Mouse (Mus musculus) c-Kit-positive CD71-positive TER-119-positive erythroid progenitor cells, embryonic 14.5 days (primary cell): ENCODE data around the gene Rps19.
"Not testable (repeated sequence)": the region's sequence is repeated elsewhere in the genome, so short reads cannot be mapped to it uniquely, and the experiment has no call there.

Experiments
- DNase-seq: peaks from one replicate; pipeline ENCODE4 v3.0.0-alpha.2; 2013; ENCODE audit warnings: low spot score

Gene Rps19

GRCm38 (mm10) chr7:24883896-24884692, at the start of gene Rps19:
Gene Rps19, plus strand, starts transcription at chr7:24884371.
- DNase-seq: peak; percentile 99

DNA sequence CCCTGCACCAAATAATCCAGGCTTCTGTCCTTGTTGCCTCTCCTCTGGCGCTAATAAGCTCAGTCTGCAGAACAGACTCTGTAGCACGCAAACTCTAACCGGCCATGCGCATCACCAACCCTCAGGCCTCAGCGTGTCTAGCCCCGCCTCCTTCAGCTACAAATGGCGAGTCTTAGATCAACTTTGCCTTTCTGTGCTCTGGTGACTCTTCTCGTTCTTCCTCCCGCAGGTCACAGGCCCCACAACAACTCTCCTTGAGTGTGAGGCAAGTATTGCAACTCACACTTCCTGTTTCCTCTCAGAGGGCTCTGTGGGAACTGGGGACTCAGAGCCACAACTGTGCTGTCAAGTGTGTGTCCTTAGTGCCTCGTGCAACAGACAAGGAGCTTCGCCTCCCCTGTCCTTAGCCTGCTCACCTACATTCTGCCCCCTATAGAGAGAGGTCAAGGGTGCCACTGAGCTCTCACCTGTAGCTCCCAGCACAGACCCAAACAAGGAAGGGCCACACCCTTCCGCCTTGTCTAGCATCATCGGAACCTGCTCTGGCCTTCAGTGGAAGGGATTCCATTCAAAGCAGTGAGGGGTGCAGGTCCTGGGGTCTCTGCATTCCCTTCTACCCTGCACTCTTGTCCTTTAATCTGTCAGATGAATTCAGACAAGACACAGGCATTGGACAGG, 45.3 kb upstream of the Rps19 start:
- not testable (repeated sequence) for DNase-seq

DNA sequence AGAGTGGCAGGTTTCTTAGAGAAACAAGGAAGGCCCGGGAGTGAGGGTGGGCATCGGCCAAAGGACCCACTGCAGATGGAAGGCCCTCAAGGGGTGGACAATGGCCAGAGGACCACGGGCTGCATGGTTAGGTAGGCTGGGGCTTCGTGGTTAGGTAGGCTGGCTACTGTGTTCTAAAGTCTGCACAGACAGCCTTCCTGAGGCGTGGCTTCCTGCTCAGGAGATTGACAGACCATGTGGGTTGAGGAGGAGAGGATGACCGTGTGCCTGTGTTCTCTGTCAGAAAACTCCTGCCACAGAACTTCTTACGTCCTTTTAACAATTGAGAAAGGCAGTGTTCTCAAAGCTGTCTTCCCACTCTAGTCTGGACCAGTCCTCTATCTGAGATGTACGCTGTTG, 44.8 kb upstream of the Rps19 start:
- DNase-seq: no peak

DNA sequence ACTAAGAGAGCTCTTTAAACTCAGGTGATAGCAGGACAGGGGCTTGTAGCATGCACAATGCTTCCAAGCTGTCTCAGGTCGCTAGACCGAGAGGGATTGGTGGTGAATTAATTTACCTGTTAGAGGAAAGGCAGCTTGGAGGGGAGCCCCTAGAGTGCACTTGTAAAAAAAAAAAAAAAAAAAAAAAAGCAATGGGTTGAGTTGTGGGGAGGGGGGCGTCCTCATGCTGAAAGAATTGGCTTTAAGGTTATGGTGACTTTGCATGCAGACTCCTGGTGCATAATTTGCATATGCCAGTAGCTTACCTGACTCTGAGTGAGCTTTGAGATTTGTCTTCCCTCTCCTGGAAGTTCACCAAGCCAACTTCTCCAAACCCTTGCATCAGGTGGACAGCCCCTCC, 43.8 kb upstream of the Rps19 start:
- no peak for DNase-seq

GRCm38 (mm10) chr7:24841009-24841408, 43.2 kb upstream of the Rps19 start:
- DNase-seq: no peak

GRCm38 (mm10) chr7:24844144-24844543, 40.0 kb upstream of the Rps19 start:
- DNase-seq: no peak

DNA sequence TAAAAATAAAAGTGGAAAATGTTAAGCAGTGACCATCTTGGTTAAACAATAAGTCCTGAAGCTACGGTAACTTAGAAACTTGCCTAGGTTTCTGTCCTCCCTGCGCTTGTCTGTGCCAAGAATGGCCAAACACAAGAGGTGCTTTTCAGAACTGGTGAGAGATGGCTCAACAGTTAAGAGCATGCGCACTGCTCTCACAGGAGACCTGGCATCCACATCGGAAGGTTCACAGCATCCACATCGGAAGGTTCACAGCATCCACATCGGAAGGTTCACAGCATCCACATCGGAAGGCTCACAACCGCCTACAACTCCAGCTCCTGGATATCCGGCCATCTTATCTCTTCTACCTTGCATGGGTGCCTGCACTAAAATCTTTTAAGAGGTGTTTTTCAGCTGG, 39.0 kb upstream of the Rps19 start:
- DNase-seq: no peak

DNA sequence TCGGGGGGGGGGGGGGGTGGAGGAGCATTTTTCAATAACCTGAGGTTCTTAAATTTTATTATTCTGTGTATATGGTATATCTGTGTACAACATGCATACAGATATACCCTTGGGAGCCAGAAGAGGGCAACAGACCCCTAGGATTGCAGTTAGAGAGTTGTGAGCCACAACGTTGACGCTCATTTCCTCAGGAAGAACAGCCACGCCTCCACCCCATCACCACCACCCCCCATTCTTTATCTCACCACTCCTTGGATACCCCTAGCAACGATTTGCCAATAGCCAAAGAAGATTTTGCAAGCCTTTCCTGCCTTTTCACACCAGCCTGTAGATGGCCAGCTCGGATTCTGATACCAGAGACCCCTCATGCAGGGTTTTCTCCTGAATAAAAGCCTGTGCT, 38.5 kb upstream of the Rps19 start:
- peak; percentile 46 for DNase-seq

DNA sequence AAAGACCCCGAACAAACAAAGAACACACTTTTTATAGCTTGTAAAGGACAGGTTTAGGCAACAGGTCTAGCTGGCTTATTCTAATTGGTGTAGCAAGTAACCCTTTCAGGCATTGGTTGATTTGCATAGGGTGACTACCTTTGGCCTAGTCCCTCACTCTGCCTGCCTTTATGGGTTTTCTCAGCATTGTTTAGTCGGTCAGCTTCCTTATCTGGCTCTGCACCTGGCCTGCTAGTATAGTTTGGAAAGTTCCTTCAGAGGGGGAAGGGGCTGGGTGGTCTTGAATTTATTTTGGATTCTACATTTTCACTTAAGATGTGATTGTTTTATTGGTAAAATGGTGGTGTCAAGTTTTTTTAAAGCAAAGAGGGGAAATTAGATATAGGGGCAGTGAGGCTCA, 37.6 kb upstream of the Rps19 start:
- not testable (repeated sequence) for DNase-seq

DNA sequence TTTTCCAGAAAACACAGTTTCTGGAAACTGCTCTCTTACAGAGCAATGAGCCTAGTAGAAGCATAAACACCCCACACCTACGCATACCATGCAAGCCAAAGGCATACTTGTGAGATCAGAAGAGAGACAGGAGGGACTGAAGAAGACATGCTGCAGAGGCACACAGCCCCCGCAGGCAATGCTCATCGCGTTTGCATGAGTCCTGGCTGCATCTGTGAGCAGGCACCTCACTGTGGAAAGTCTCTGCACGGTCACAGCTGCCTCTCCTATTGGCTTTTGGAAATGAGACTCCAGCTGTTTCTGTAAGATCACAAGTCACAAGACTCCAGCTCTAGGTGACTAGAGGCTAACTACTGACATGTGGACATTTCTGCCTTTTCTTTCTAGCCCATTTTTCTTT, 34.0 kb upstream of the Rps19 start:
- DNase-seq: no peak

DNA sequence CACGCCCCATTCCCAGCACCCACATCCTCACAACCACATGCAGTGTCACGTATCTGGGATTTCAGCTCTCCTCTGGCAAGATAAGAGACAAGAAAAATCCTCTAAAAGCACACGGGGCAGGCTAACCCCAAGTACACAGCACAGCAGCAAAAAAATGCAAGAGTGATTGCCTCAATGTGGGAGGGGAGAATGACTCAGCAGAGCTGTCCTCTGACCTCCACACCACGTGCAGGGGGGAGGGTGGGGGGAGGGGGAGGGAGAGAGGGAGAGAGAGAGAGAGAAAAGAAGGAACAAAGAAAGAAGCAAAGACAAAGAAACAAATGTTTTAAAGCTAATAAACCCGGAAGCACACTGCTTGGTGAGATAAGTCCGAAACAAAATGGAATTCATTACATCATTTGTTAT, 33.3 kb upstream of the Rps19 start:
- DNase-seq: peak; percentile 79

DNA sequence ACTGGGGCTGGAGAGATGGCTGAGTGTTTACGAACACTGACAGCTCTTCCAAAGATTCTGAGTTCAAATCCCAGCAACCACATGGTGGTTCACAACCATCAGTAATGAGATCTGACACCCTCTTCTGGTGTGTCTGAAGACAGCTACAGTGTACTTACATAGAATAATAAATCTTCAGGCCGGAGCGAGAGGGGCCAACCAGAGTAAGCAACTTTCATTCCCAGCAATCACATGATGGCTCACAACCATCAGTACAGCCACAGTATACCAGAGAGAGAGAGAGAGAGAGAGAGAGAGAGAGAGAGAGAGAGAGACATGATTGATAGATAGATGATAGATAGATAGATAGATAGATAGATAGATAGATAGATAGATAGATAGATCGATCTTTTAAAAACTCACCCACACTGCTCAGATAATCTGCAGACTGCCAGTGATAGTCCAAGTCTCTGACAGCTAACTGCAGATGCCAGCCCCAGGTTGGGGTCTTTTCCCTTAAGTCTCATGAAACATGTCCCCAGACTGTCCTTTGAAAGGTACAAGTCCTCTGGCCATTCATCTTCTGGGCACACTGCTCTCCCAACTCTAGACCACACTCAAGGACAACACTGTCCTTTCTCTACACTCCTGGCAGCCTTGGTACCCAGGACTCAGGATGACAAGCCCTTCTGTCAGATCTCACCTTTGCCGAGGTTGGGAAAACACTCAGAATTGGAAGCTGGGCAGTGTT, 32.4 kb upstream of the Rps19 start:
- DNase-seq: no peak

- peak; percentile 93 for DNase-seq
These were observed 31.5 kb upstream of the Rps19 start for GRCm38 (mm10) chr7:24852557-24853232.

DNA sequence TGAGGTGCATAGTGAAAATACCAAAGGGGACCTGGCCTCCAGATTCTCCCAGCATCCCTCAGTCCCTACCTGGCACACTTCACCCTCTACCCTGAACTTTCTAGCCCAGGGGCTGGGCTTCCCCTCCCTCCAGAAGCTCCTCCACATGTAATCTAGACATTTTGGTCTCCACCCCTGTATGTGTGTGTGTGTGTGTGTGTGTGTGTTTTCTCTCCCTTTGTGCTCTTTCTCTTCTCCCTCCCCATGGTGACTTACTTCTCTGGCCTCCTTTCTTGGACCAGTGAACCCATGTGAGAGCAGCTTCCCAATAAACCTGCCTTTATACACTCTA, 31.0 kb upstream of the Rps19 start:
- no peak for DNase-seq

GRCm38 (mm10) chr7:24853695-24854094, 30.5 kb upstream of the Rps19 start:
- DNase-seq: no peak

GRCm38 (mm10) chr7:24856460-24857120, 27.6 kb upstream of the Rps19 start:
- DNase-seq: no peak

GRCm38 (mm10) chr7:24859234-24859633, 24.9 kb upstream of the Rps19 start:
- DNase-seq: peak; percentile 79

- DNase-seq: no peak
These were observed 22.3 kb upstream of the Rps19 start, which contains the start of gene Gm9844 for GRCm38 (mm10) chr7:24861913-24862312. Gene Gm9844, plus strand, starts transcription at chr7:24862213.

DNA sequence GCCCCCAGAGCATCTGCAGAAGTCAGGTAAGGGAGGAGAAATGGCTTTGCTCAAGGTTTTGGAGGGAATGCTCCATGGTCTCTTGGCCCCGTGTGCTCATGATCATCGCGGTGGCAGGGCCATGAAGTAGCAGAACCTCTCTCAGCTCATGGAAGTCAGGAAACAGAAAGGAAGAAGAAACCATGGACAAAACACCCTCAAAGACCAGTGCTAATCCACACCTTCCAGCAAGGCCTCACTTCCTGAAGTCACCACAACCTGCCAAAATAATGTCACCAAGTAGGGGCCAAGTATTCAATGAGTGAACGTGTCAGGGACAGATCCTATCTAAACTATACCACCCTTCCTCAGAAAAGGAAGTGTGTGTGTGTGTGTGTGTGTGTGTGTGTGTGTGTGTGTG, 21.3 kb upstream of the Rps19 start:
- no peak for DNase-seq

DNA sequence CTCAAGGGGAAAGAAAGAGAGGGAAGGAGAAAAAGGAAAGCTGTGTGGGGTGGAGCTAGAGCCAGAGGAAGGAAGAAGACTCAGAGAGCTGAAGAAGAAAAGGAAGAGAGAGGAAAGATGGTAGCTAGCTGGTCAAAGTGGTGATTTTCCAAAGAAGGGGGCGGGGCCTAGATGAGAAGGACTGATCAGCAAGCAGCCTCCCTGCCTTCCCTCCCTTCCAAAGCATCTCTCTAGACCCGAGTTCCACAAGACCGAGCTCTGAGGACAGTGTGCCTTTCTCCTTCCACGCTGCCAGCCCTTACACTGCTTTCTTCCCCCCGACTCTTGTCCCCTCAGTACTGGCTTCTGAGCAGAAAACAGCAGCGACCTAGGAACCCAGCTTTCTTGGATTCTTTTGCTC, 20.0 kb upstream of the Rps19 start:
- no peak for DNase-seq

DNA sequence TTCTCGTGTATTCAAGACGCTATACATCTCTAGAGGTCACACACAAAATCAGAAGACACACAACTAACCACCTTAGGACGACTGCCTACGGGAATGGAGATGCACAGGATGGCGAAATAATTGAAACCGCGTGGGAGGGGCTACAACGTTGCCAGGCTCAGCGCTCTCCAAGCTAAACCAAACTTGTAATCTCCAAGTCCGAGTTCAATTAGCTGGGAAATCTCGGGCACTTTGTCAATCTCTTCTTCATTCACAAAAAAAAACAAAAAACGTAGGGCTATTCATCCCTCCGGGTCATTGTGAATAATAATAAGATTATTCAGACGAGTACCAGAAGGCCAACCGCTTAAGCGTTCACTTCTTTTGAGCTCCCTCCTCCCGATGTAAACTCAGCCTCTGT, 15.1 kb upstream of the Rps19 start:
- DNase-seq: no peak
